Mouse (Mus musculus) left cerebral cortex, postnatal 36 days (tissue): ENCODE measurements around the gene Nphs1. TPM values are rescaled to one million over a fixed set of nuclear protein-coding genes. Genes with fewer than 3 reads are reported as not detected.
A peak's percentile ranks its signal among the peaks of the same experiment; 100 is the strongest.
"Not testable (repeated sequence)": the region's sequence is repeated elsewhere in the genome, so short reads cannot be mapped to it uniquely, and the experiment has no call there.

Experiments
- DNase-seq, 2 experiments: peaks; one replicate each; pipeline ENCODE4 v3.0.0; 2021 to 2022; ENCODE audit warnings: low spot score in 2 of 2, mixed read lengths in 1 of 2
- intact Hi-C: fragments of 180-260 bp; cut with DNase I; formaldehyde crosslinking; loops from one replicate; pipeline ENCODE4 v1.15.1; 2025
- total RNA-seq, 2 experiments: library from RNA; stranded (reverse); gene quantifications; 2 replicates each; pipeline ENCODE4 v1.2.3; 2021

Nphs1 gene
- total RNA-seq, 2 experiments from 2014 or later = 0.99 to 1.00 TPM

DNA sequence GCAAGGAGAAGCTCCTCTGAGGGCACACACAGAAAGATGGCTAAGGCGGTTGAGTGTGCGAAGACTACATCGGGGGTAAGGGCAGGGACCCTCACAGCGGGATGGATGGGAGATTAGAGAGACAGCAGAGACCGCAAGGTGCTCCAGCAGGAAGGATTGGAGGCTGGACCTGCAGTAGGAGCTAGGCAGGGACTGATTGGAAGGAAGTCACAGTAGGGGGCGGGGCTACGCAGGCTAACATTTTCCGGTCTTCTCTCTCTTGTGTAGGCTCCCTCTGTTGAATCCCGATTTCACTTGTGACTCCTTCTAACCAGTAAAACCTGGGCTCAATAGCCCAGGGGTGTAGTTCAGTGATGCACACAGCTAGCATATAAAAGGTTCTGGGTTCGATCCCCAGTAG, 21.2 kb upstream of the Nphs1 start:
- intact Hi-C loops = no loop called here
- no peak for DNase-seq

DNA sequence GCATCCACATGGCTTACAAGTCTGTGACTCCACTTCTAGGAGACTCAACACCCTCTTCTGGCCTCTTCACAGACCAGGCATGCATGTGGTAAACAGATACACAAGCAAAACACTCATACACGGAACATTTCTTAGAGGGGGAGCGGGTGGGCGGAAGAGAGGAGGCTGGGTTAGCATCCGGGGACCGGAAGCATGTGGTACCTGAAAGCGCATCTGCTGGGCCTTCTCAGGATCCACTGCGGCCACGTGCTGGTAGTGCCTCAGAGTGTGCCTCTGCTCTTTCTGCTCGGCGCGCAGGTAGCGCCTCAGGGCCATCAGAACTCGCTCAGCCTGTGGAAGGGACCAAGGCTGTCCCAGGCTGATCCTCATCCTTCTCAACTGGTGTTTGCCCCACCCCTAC, 18.4 kb upstream of the Nphs1 start:
- intact Hi-C loops = loop anchor here (5.0 to 10.0 kb wide), 2 partner anchors 53 to 95 kb away; partner anchors contain the start of genes Arhgap33 and Prodh2

DNA sequence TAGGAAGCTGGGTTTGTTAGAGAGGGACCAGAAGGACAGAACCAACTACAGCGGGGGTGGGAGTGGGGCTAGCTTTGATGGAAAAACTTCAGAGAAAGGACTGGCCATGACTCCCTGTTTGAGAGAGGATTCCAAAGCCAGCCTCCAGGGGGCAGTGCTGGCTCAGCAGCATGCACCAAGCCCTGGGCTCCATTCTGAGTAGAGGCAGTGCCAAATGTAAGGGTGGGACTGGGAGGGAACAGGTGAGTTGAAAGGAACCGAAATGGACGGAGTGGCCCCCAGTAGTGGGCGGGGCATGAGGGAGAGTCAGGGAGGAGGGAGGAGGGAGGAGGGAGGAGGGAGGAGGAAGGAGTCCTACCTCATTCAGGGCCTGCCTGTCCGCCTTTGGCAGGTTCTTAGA, 17.4 kb upstream of the Nphs1 start:
- intact Hi-C loops = loop anchor here (5.0 to 10.0 kb wide), 2 partner anchors 52 to 94 kb away; partner anchors contain the start of genes Arhgap33 and Prodh2
- peak; percentile 56 to 60 for DNase-seq

More for the DNA sequence above, 18.4 kb upstream of the Nphs1 start:
- DNase-seq = no peak

- intact Hi-C loops = loop anchor here (2.0 to 10.0 kb wide), 4 partner anchors 29 to 119 kb away; partner anchors contain the start of genes Arhgap33, Gm49396, Prodh2 and Psenen
- no peak for DNase-seq
Observed at GRCm38 (mm10) chr7:30443696-30444095, 14.4 kb upstream of the Nphs1 start.

DNA sequence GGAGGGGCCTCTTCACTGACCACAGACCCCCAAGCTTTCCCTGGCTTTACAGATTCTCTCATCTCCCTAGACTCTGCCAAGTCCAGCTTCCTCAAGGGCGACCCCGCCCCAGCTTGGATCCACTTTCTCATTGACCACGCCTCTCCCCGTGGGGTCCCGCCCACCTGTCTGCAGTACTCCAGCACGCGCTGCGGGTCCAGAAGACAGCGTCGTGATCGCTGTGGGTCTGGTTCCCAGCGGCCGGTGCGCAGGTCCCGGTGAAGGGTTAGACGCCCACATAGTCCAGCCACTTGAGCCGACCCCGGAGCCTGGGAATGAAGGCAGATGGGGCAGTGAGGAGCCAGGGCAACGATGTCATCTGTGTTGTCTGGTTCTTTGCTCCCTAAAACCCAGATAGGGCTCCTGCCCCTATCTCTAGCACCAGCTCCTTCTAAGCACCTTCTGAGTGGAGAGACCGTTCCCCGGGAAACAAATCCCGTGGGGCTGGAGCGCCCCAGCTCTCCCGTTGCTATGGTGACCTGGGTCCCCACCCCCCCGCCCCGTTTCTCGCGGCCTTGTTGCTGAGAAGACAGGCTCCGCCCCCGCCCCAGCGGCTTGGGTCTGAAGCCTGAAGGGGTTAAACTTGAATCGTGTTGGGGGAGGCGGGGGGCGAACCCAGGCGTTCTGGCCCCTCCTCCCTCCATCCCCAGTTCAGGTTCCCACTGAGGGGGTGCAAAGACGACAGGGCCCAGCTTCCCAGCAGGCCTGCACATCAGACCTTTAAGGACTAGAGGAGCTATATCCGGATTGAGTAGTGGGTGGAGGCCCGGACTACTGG, 13.8 kb upstream of the Nphs1 start:
- peak; percentile 61 to 80 for DNase-seq
- intact Hi-C loops = loop anchor here (5.0 to 10.0 kb wide), 2 partner anchors 48 to 90 kb away; partner anchors contain the start of genes Arhgap33 and Prodh2

- DNase-seq = peak; percentile 81 to 92
- intact Hi-C loops = loop anchor here (5.0 to 10.0 kb wide), 2 partner anchors 47 to 90 kb away; partner anchors contain the start of genes Arhgap33 and Prodh2
Observed at GRCm38 (mm10) chr7:30444971-30445751, 13.0 kb upstream of the Nphs1 start, which contains the start of gene Aplp1. Gene Aplp1, minus strand, starts transcription at chr7:30445535.

DNA sequence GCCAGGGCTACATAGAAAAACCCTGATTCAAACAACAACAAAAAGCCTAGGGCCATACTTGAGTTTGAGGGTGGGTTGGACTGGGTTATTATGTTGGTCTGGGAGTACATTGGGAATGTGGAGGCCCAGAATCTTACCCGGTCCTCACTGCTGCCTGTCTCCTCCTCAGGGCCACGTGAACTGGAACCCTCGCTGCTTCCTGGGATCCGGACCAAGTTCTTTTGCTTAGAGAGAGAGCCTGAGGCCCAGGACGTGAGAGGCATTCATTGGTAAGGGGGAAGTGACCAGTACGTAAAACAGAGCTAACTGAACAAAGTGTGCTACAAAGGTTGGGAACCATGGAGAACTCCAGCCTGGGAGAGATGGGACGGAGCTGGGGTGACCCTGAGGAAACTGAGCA, 7.9 kb upstream of the Nphs1 start:
- intact Hi-C loops = no loop called here
- no peak for DNase-seq

- DNase-seq = no peak
Observed at GRCm38 (mm10) chr7:30453327-30453726, 4.8 kb upstream of the Nphs1 start.

GRCm38 (mm10) chr7:30453766-30454165, 4.3 kb upstream of the Nphs1 start:
- intact Hi-C loops = no loop called here
- no peak for DNase-seq

More at GRCm38 (mm10) chr7:30453327-30453726, 4.8 kb upstream of the Nphs1 start:
- intact Hi-C loops = no loop called here

- intact Hi-C loops = no loop called here
- no peak for DNase-seq
Observed at GRCm38 (mm10) chr7:30454259-30454658, 3.9 kb upstream of the Nphs1 start.

DNA sequence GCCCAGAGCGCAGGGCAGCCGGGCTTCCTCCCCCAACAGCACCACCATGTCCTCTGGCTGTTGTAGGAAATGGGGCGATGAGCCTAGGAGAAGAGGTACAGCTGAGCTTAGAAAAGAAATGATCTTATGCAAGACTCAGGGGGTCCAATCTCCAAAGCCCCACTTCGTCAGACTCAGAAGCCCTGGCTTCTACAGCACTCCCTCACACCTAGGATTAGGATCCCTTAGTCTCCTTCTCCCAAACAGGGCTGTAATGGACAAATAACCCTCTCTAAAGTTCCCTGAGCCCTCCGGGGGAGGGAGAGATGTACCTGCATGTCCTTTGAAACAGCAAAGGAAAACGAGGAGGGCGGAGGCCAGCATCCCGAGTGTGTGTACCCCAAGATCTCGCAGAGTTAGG, 1.6 kb upstream of the Nphs1 start:
- no peak for DNase-seq
- intact Hi-C loops = no loop called here

- intact Hi-C loops = no loop called here
- no peak for DNase-seq
Observed at GRCm38 (mm10) chr7:30456911-30457628, 1.0 kb upstream of the Nphs1 start.

GRCm38 (mm10) chr7:30459484-30459883, 1.4 kb downstream of the Nphs1 start:
- DNase-seq = no peak
- intact Hi-C loops = no loop called here

DNA sequence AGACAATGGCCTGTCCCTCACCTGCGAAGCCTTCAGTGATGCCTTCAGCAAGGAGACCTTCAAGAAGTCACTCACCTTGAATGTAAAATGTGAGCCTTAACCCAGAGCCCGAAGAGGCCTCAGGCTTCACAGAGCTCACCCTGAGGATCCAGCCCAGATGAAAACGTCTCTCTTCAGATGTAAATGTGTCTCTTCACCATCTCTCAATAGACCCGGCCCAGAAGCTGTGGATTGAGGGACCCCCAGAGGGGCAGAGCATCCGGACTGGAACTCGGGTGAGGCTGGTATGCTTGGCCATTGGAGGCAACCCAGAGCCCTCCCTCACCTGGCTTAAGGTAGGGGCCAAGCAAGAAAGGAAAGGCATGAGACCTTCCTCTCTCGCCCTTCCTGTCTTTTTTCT, 5.5 kb downstream of the Nphs1 start:
- DNase-seq = no peak
- intact Hi-C loops = no loop called here

DNA sequence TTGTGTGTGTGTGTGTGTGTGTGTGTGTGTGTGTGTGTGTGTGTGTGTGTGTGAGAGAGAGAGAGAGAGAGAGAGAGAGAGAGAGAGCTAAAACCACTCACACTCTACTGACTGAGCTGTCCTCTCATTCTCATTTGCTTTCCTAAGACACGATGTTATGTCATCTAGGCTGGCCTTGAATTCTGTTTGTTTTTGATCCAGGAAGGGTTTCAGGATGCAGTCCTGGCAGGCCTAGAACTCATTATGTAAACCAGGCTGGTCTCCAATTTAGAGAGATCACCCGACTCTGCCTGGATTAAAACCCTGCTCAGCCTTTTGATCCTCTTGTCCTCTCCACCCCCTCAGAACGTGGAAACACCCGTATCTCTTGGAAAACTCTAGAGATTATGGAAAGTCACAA, 5.9 kb downstream of the Nphs1 start:
- DNase-seq = no peak
- intact Hi-C loops = no loop called here

- no peak for DNase-seq
- intact Hi-C loops = no loop called here
Observed at GRCm38 (mm10) chr7:30464816-30465300, 6.7 kb downstream of the Nphs1 start.

GRCm38 (mm10) chr7:30472411-30472810, 14.3 kb downstream of the Nphs1 start:
- intact Hi-C loops = loop anchor here (2.0 kb wide), 1 partner anchor 30 kb away; no protein-coding TSS in a partner anchor
- no peak for DNase-seq

- DNase-seq = no peak
- intact Hi-C loops = no loop called here
Observed at GRCm38 (mm10) chr7:30474999-30475398, 16.9 kb downstream of the Nphs1 start.

GRCm38 (mm10) chr7:30476136-30476535, 18.0 kb downstream of the Nphs1 start:
- DNase-seq, intact Hi-C loops: not testable (repeated sequence)
